Mouse (Mus musculus) embryonic fibroblast, embryonic 13.5 days (primary cell): ENCODE results near the gene Asic1. TPM values are rescaled to one million over a fixed set of nuclear protein-coding genes. Genes with fewer than 3 reads are reported as not detected.

Source experiments
- H3K27ac ChIP-seq: 2 replicates; pipeline ENCODE4 v1.5.1; 2012; ENCODE audit warnings: low read length, control low read depth, inconsistent platforms; ENCODE audit not compliant: insufficient read depth
- H3K4me1 ChIP-seq: 2 replicates; pipeline ENCODE4 v1.6.1; 2011; ENCODE audit warnings: low read length; ENCODE audit not compliant: control insufficient read depth, insufficient read depth
- H3K4me3 ChIP-seq: 2 replicates; pipeline ENCODE4 v1.5.1; 2011; ENCODE audit warnings: mild to moderate bottlenecking, control low read depth, low read length; ENCODE audit not compliant: insufficient read depth
- CTCF ChIP-seq: IDR thresholded peaks from 2 replicates; pipeline ENCODE4 v1.5.1; 2011; ENCODE audit warnings: mild to moderate bottlenecking, control low read depth, low read length, moderate library complexity, borderline replicate concordance; ENCODE audit not compliant: insufficient read depth
- POLR2A ChIP-seq: IDR thresholded peaks from 2 replicates; pipeline ENCODE4 v1.6.1; 2011; ENCODE audit warnings: low read depth, mild to moderate bottlenecking, control low read depth, low read length, moderate library complexity
- polyA plus RNA-seq: library from polyadenylated mRNA; stranded (reverse); fragments of >200 nt; gene quantifications from 2 replicates; pipeline ENCODE4 v1.2.4, GENCODE M21; 2011; ENCODE audit warnings: low read depth; ENCODE audit not compliant: missing spikeins, insufficient read length

Asic1 gene
- polyA plus RNA-seq, 1 experiment: 1.0 TPM

- Histone ChIP-seq H3K27ac (no peak overlapping the region), H3K4me3 (no peak overlapping the region), H3K4me1 (no peaks in the 10 kb centered on the region)
- no peak for TF ChIP-seq CTCF
- TF ChIP-seq POLR2A: no peak
Measured at GRCm38 (mm10) chr15:99740229-99740628, 70.1 kb downstream of the Asic1 start.

Other genes starting within 250 kb of the Asic1 start
- gene Nckap5l, start 212.6 kb upstream of the Asic1 start, polyA plus RNA-seq: 11.6 and 18.6 TPM in 2 replicates
- 3.5 and 5.8 TPM in 2 replicates for gene Bcdin3d, start 195.6 kb upstream of the Asic1 start, polyA plus RNA-seq
- 1.4 TPM in 1 of 2 replicates, not detected in the other for gene Faim2, start 142.2 kb upstream of the Asic1 start, polyA plus RNA-seq
- gene Aqp2, start 91.3 kb upstream of the Asic1 start, polyA plus RNA-seq: not detected in 2 replicates
- 4.2 and 7.0 TPM in 2 replicates for gene Aqp5, start 79.6 kb upstream of the Asic1 start, polyA plus RNA-seq
- gene Aqp6, start 69.0 kb upstream of the Asic1 start, polyA plus RNA-seq: not detected in 2 replicates
- 47.1 and 72.4 TPM in 2 replicates for gene Racgap1, start 18.7 kb upstream of the Asic1 start, polyA plus RNA-seq
- gene Smarcd1, start 31.8 kb downstream of the Asic1 start, polyA plus RNA-seq: 28.1 and 36.8 TPM in 2 replicates
- not detected in 2 replicates for gene Gm17349, start 35.1 kb downstream of the Asic1 start, polyA plus RNA-seq
- gene Gpd1, start 47.1 kb downstream of the Asic1 start, polyA plus RNA-seq: 0.53 and 0.54 TPM in 2 replicates
- 58.2 and 66.5 TPM in 2 replicates for gene Cox14, start 55.2 kb downstream of the Asic1 start, polyA plus RNA-seq
- 75.9 and 82.1 TPM in 2 replicates for gene Cers5, start 102.5 kb downstream of the Asic1 start, polyA plus RNA-seq
- gene Lima1, start 205.1 kb downstream of the Asic1 start, polyA plus RNA-seq: 172 and 199 TPM in 2 replicates